Mouse (Mus musculus) E14TG2a.4 (cell line): ENCODE data around the gene Ear6.
"Not testable (repeated sequence)": the region's sequence is repeated elsewhere in the genome, so short reads cannot be mapped to it uniquely, and the experiment has no call there.

ENCODE experiments used
- H3K27me3 ChIP-seq: 2 replicates; pipeline ENCODE4 v1.6.1; 2014; ENCODE audit warnings: low read length, control low read depth; ENCODE audit not compliant: insufficient read depth
- H3K36me3 ChIP-seq: 2 replicates; pipeline ENCODE4 v1.6.1; 2014; ENCODE audit warnings: low read length, control low read depth; ENCODE audit not compliant: insufficient read depth
- H3K4me1 ChIP-seq: replicated peaks from 2 replicates; pipeline ENCODE4 v1.6.1; 2014; ENCODE audit warnings: low read depth, low read length, control low read depth
- H3K4me3 ChIP-seq: replicated peaks from 2 replicates; pipeline ENCODE4 v1.5.1; 2014; ENCODE audit warnings: mild to moderate bottlenecking, low read length
- H3K9me3 ChIP-seq: 2 replicates; pipeline ENCODE4 v1.6.1; 2014; ENCODE audit warnings: low read length, control low read depth
- CTCF ChIP-seq: conservative IDR thresholded peaks from 2 replicates; pipeline ENCODE4 v1.5.1; 2014; ENCODE audit warnings: low read length
- NANOG ChIP-seq: IDR thresholded peaks from 2 replicates; pipeline ENCODE4 v1.6.1; 2014; ENCODE audit warnings: borderline replicate concordance, low read length, mixed read lengths
- POU5F1 ChIP-seq: IDR thresholded peaks from 2 replicates; pipeline ENCODE4 v1.6.1; 2014; ENCODE audit warnings: low read length, borderline replicate concordance

Ear6 gene

DNA sequence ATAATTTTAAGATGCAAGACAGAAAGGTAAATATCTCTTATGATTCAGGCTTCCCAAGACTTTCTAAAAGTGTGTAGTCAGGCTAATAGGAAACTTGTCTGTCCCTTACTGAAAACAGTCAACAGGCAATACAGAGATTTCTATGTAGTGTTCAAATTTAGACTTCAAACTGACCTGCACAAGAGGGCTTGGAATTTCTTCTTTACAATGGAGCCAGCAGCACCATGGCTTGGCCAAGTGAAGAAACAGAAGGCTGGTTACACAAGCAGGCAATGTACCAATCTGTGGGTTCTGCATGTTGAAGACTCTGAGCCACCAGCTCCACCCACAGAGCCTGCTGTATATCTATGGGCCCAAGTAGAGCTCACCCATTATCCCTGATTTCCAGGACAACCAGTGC is at the start of gene Ear6:
TSS of gene Ear6 (plus strand) at position 301 of the 400 bp plus-strand sequence.
- no peaks in the 10 kb centered on the region for H3K4me1 ChIP-seq
- no peak within 1 kb of the TSS for H3K4me3 ChIP-seq
- no peaks in the 10 kb centered on the region for H3K9me3 ChIP-seq
- H3K27me3 ChIP-seq: no peaks in the 10 kb centered on the region
- TF ChIP-seq POU5F1: no peak
- TF ChIP-seq NANOG: no peak
- TF ChIP-seq CTCF: no peak
- H3K36me3 ChIP-seq: no peaks in the 10 kb centered on the region

DNA sequence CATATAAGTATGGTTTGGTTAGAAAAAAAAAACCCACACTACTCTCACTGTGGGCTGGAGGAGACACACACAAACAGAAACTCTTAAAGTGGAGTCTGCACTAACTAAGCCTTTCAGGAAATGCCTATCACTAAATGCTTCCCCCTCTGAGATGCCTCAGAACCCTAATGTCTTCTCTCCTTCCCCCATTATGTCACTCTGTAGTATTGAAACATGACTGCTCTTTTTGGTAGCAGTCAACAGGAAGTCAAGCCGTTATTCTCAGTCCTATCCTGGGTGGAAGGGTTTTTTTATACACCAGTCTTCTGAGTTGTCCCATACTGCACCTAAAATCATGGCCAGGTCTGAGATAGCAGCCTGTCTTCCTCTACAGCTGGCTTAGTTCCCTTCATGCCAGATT is 26.9 kb upstream of the Ear6 start:
- Histone ChIP-seq H3K27me3 (0 out of 2 replicates have a peak, but pooled peaks cover 2% of the 10 kb centered on the region), H3K9me3 (no peaks in the 10 kb centered on the region), H3K4me1 (no peaks in the 10 kb centered on the region), H3K4me3 (no peak overlapping the region), H3K36me3 (no peaks in the 10 kb centered on the region)
- TF ChIP-seq CTCF (no peak), POU5F1 (no peak), NANOG (no peak)

DNA sequence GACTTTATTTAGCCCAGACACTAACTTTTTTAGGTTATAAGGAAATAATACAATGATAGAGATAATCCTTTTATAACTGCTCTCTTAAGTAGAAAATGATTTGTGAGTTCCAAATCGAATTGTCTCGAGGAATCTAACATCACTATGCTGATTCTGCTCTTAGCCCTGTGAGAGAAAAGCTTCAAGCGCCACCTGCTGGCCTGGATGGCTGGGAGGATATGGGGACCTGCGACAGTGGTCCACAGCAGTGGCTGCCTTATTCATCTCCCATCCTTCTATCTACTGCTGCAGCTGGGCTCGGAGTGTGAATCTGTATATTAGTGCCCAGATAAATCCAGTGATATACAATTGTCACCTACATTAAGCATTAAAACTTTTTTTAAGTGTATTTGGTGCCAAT is 25.7 kb upstream of the Ear6 start:
- H3K4me3 ChIP-seq, H3K9me3 ChIP-seq, H3K4me1 ChIP-seq, H3K36me3 ChIP-seq, H3K27me3 ChIP-seq: not testable (repeated sequence)
- peak; percentile 20; the same call in 1 of the 2 replicates for TF ChIP-seq CTCF

DNA sequence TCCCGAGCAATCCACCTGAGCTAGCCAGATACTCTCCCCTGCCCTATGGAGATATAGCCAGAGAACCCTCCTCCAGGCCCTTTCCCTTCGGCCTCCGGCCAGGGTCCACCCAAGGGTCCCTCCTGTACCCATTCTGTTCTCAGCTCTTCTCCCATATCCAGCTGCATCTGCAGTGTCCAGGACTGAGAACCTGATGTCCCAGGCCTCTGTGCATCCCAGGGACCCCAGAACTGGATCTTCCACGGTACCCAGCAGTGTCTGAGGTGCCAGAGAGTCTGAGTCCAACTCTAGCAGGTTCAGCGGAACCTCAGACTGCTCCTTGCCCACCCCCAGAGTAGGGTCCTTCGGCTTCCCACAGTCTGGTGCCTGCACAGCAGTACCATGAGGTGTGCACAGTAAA is 24.3 kb upstream of the Ear6 start:
- Histone ChIP-seq H3K4me3 (no peak overlapping the region), H3K36me3 (no peaks in the 10 kb centered on the region), H3K27me3 (0 out of 2 replicates have a peak, but pooled peaks cover 2% of the 10 kb centered on the region), H3K4me1 (no peaks in the 10 kb centered on the region), H3K9me3 (no peaks in the 10 kb centered on the region)
- TF ChIP-seq NANOG (no peak), CTCF (no peak), POU5F1 (no peak)

DNA sequence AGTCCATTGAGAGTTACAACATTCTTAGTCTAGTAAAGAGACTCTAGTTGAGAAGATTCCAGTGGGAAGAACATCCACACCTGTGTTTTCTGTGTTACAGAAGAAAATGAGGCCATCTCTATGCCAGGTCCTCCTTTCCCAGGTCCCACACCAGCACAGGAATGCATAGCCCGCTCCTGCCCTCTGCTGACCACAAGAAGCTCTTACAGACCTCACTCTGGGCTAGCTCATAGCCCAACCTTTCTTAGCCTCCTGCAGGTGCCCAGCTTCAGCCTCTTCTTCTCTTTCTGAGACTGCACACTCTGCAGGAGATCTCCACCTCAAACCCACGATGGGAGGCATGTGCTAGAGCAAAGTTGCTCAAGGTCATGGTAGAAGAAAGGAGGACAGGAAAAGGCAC is 15.0 kb upstream of the Ear6 start:
- H3K36me3 ChIP-seq, H3K4me3 ChIP-seq, H3K9me3 ChIP-seq, H3K4me1 ChIP-seq, H3K27me3 ChIP-seq: not testable (repeated sequence)

DNA sequence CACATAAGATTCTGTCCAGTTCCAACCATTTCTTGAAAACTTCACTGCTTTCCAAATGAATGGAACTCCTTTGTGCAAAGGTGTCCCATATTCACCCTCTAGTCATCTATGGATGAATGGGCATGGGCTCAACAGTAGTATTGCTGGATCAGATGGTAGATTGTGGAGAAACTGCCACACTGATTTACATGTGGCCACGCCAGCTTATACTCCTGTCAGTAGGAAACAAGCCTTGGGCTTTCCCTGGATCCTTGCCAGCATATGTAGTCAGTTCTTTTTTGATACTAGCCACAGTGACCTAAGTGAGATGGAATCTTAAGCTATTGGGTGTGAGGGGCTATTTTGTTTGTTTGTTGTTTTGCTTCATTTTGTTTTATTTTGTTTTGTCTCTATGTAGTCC is 11.2 kb upstream of the Ear6 start:
- H3K4me1 ChIP-seq: peaks cover 8% of the 10 kb centered on the region
- no peaks in the 10 kb centered on the region for H3K36me3 ChIP-seq
- H3K4me3 ChIP-seq: no peak overlapping the region
- no peaks in the 10 kb centered on the region for H3K27me3 ChIP-seq
- TF ChIP-seq CTCF (no peak), NANOG (no peak), POU5F1 (no peak)
- H3K9me3 ChIP-seq: no peaks in the 10 kb centered on the region

DNA sequence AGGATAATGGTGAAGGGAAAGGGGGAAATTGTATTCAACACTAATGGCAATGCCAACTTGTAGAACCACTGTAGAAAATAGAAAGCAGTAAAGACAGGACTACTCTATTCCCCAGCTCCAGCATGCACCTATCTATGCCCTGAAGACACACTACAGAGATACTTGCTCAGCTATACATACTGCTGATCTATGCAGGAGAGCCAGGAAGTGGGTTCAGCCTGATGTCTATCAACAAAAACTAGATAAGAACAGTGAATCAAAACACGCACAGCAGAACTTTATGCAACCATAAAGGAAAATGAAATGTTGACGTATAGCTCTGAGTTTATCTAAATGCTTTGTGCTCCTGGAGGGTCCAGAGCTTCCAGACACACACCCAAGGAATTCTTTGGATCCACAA is 10.7 kb upstream of the Ear6 start:
- Histone ChIP-seq H3K27me3 (no peaks in the 10 kb centered on the region), H3K9me3 (no peaks in the 10 kb centered on the region), H3K36me3 (no peaks in the 10 kb centered on the region), H3K4me1 (peaks cover 8% of the 10 kb centered on the region), H3K4me3 (no peak overlapping the region)
- no peak for TF ChIP-seq POU5F1
- TF ChIP-seq CTCF: no peak
- TF ChIP-seq NANOG: no peak

DNA sequence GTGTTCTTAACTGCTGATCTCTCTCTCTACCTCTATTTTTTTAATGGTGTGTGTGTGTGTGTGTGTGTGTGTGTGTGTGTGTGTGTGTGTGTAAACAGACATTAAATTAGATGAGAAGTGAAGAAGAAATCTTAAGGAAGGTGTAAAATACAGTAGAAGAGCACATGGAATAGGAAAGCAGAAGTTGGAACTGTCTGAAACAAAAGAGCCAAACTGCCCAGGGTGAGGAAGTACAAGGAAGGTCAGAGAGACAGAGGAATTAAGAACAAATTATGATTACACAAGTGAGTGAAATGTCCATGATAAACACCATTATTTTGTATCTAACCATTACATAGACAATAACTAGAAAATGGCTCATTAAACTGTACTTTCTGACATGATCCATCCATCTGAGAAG is 9.6 kb upstream of the Ear6 start:
- Histone ChIP-seq H3K36me3 (no peaks in the 10 kb centered on the region), H3K4me1 (peaks cover 8% of the 10 kb centered on the region), H3K4me3 (no peak overlapping the region), H3K9me3 (no peaks in the 10 kb centered on the region), H3K27me3 (no peaks in the 10 kb centered on the region)
- TF ChIP-seq POU5F1 (no peak), CTCF (no peak)

DNA sequence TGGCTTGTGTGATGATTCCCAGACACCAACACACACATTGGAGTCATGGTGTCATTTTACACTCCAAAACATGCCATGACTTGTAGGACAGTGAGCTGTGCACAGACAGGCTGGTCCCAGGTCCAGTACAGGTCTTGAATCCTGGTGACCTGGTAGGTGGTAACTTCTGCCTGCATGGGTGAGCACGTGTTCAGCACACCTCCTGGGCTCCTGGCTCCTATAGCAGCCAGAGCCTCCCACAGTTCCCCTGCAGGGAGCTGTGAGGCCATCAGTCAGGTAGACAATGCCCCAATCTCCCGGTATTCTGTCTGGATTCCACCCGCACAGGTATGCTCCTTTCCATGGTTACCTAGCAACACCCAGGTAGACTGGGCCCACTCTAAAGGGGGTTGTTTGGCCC is 6.9 kb upstream of the Ear6 start:
- Histone ChIP-seq H3K36me3 (no peaks in the 10 kb centered on the region), H3K4me3 (no peak overlapping the region), H3K9me3 (no peaks in the 10 kb centered on the region), H3K4me1 (0 out of 2 replicates have a peak, but pooled peaks cover 2% of the 10 kb centered on the region), H3K27me3 (no peaks in the 10 kb centered on the region)
- TF ChIP-seq NANOG: no peak
- no peak for TF ChIP-seq CTCF
- no peak for TF ChIP-seq POU5F1

DNA sequence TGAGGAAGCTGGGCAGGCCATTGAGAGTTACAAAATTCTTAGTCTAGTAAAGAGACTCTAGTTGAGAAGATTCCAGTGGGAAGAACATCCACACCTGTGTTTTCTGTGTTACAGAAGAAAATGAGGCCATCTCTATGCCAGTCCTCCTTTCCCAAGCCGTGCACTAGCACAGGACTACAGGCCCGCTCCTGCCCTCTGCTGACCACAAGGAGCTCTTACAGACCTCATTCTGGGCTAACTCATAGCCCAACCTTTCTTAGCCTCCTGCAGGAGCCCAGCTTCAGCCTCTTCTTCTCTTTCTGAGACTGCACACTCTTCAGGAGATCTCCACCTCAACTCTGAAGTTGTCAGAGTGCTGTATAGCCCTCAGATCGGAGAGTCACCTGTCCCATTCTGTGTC is 2.5 kb upstream of the Ear6 start:
- not testable (repeated sequence) for H3K4me1 ChIP-seq, H3K27me3 ChIP-seq, H3K36me3 ChIP-seq, H3K9me3 ChIP-seq, H3K4me3 ChIP-seq

DNA sequence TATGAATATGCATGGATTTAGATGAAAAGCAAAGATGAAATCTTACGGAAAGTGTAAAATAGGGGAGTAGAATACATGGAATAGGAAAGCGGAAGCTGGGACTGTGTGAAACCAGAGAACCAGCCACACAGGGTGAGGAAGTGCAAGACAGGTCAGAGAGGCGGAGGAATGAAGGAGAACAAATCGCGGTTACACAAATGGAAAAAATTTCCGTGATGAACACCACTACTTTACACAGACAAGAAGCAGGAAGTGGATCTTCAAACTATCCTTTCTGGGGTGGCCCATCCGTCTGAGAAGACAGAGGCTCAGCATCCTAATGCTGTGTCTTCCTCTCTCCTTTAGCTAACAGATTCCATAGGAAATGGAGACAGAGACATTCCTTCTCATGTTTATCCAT is 1.8 kb downstream of the Ear6 start:
- H3K27me3 ChIP-seq, H3K36me3 ChIP-seq, H3K9me3 ChIP-seq, H3K4me1 ChIP-seq, H3K4me3 ChIP-seq: not testable (repeated sequence)

DNA sequence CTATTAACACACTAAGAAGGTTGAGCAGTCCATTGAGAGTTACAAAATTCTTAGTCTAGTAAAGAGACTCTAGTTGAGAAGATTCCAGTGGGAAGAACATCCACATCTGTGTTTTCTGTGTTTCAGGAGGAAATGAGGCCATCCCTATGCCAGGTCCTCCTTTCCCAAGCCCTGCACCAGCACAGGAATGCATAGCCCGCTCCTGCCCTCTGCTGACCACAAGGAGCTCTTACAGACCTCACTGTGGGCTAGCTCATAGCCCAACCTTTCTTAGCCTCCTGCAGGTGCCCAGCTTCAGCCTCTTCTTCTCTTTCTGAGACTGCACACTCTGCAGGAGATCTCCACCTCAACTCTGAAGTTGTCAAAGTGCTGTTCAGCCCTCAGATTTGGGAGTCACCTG is 10.1 kb downstream of the Ear6 start:
- H3K27me3 ChIP-seq, H3K36me3 ChIP-seq, H3K4me3 ChIP-seq, H3K4me1 ChIP-seq, H3K9me3 ChIP-seq: not testable (repeated sequence)
